Mouse (Mus musculus) hindbrain, embryonic 15.5 days (tissue): Measurements from ENCODE around the gene Anapc11. TPM values are rescaled to one million over a fixed set of nuclear protein-coding genes. Genes with fewer than 3 reads are reported as not detected.
A peak's percentile ranks its signal among the peaks of the same experiment; 100 is the strongest.

Experiments used
- ATAC-seq: fragments of 200-750 bp; cut with Nextera tagmentation; 2 replicates; pipeline ENCODE4 v1.8.0; 2017; ENCODE audit warnings: low read depth, moderate number of reproducible peaks, moderate TSS enrichment; ENCODE audit not compliant: low FRiP score
- H3K27ac ChIP-seq: fragments of 300-500 bp; sonication (generic); replicated peaks from 2 replicates; pipeline ENCODE4 v1.5.1; 2015; ENCODE audit warnings: mild to moderate bottlenecking, inconsistent platforms
- H3K27me3 ChIP-seq: fragments of 300-500 bp; sonication (generic); 2 replicates; pipeline ENCODE4 v1.6.1; 2015; ENCODE audit warnings: control low read depth, inconsistent platforms
- H3K36me3 ChIP-seq: fragments of 300-500 bp; sonication (generic); 2 replicates; pipeline ENCODE4 v1.6.1; 2015; ENCODE audit warnings: control low read depth, inconsistent platforms
- H3K4me1 ChIP-seq: fragments of 300-500 bp; sonication (generic); replicated peaks from 2 replicates; pipeline ENCODE4 v1.6.1; 2015; ENCODE audit warnings: control low read depth, inconsistent platforms
- H3K4me2 ChIP-seq: fragments of 300-500 bp; sonication (generic); 2 replicates; pipeline ENCODE4 v1.6.1; 2015; ENCODE audit warnings: moderate library complexity, mild to moderate bottlenecking, inconsistent platforms
- H3K4me3 ChIP-seq: fragments of 300-500 bp; sonication (generic); 2 replicates; pipeline ENCODE4 v1.5.1; 2015; ENCODE audit warnings: mild to moderate bottlenecking, inconsistent platforms
- H3K9ac ChIP-seq: fragments of 300-500 bp; sonication (generic); 2 replicates; pipeline ENCODE4 v1.6.1; 2015; ENCODE audit warnings: inconsistent platforms
- H3K9me3 ChIP-seq: fragments of 300-500 bp; sonication (generic); 2 replicates; pipeline ENCODE4 v1.6.1; 2016; ENCODE audit warnings: control low read depth, inconsistent platforms
- WGBS: fragments of 180-500 bp; shearing (Covaris S2); methylation state at CpG from one replicate; pipeline ENCODE4 v1.1.7; 2015; 5-methylcytosine and 5-hydroxymethylcytosine counted together
- polyA plus RNA-seq: library from polyadenylated mRNA; unstranded; fragments of >200 nt; fragmentation: Nextera tagmentation; extraction: Ambion mirVana; gene quantifications from 2 replicates; pipeline ENCODE4 v1.2.1, GENCODE M21; 2015

Anapc11 gene
- polyA plus RNA-seq, 1 experiment from 2014 or later = 215 TPM

- Histone ChIP-seq H3K27me3 (no peaks in the 10 kb centered on the region), H3K4me2 (no peak overlapping the region), H3K36me3 (peaks cover 47% of the 10 kb centered on the region), H3K9ac (no peak overlapping the region), H3K9me3 (no peaks in the 10 kb centered on the region), H3K27ac (no peak overlapping the region), H3K4me3 (no peak overlapping the region), H3K4me1 (peaks cover 28% of the 10 kb centered on the region)
- no peak for ATAC-seq
- WGBS = 90% methylated on average over 1 of the region's 1 CpGs
These were observed 14.3 kb upstream of the Anapc11 start for GRCm38 (mm10) chr11:120583937-120584336.

- Histone ChIP-seq H3K9me3 (no peaks in the 10 kb centered on the region), H3K4me1 (no peaks in the 10 kb centered on the region), H3K36me3 (peaks cover 84% of the 10 kb centered on the region), H3K4me3 (no peak overlapping the region), H3K27me3 (no peaks in the 10 kb centered on the region), H3K4me2 (no peak overlapping the region), H3K27ac (no peak overlapping the region), H3K9ac (no peak overlapping the region)
- 95% methylated on average over 6 of the region's 6 CpGs for WGBS
- no peak for ATAC-seq
These were observed 9.7 kb upstream of the Anapc11 start for GRCm38 (mm10) chr11:120588531-120588930.

GRCm38 (mm10) chr11:120597240-120598235, 683 bp upstream of the Anapc11 start:
- H3K27me3 ChIP-seq = no peaks in the 10 kb centered on the region
- H3K9me3 ChIP-seq = no peaks in the 10 kb centered on the region
- H3K4me2 ChIP-seq = peak overlapping the region; percentile 97
- peak; percentile 59; the same call in 1 of the 2 replicates for ATAC-seq
- whole genome bisulfite sequencing = 4% methylated on average over 99 of the region's 99 CpGs
- peaks cover 52% of the 10 kb centered on the region for H3K36me3 ChIP-seq
- peak overlapping the region; percentile 82 for H3K27ac ChIP-seq
- peaks cover 23% of the 10 kb centered on the region for H3K4me1 ChIP-seq
- H3K4me3 ChIP-seq = peak overlapping the region; percentile 86
- peak overlapping the region; percentile 79 for H3K9ac ChIP-seq

- Histone ChIP-seq H3K27me3 (no peaks in the 10 kb centered on the region), H3K36me3 (peaks cover 49% of the 10 kb centered on the region), H3K4me3 (peak overlapping the region; percentile 86), H3K9me3 (no peaks in the 10 kb centered on the region), H3K9ac (peak overlapping the region; percentile 45), H3K4me2 (peak overlapping the region; percentile 97), H3K27ac (peak overlapping the region; percentile 80), H3K4me1 (peaks cover 23% of the 10 kb centered on the region)
- no peak for ATAC-seq
- 46% methylated on average over 17 of the region's 17 CpGs for WGBS
These were observed 849 bp downstream of the Anapc11 start for GRCm38 (mm10) chr11:120598990-120599549.

GRCm38 (mm10) chr11:120600716-120601115, 2.5 kb downstream of the Anapc11 start:
- H3K36me3 ChIP-seq = peaks cover 46% of the 10 kb centered on the region
- ATAC-seq = no peak
- WGBS = 93% methylated on average over 3 of the region's 3 CpGs

GRCm38 (mm10) chr11:120603545-120603944, 5.3 kb downstream of the Anapc11 start:
- ATAC-seq = no peak
- Histone ChIP-seq H3K4me2 (no peak overlapping the region), H3K27me3 (no peaks in the 10 kb centered on the region), H3K27ac (no peak overlapping the region), H3K4me1 (peaks cover 12% of the 10 kb centered on the region), H3K9ac (no peak overlapping the region), H3K4me3 (no peak overlapping the region), H3K9me3 (no peaks in the 10 kb centered on the region), H3K36me3 (peaks cover 37% of the 10 kb centered on the region)
- 87% methylated on average over 2 of the region's 2 CpGs for WGBS

More at GRCm38 (mm10) chr11:120600716-120601115, 2.5 kb downstream of the Anapc11 start:
- Histone ChIP-seq H3K27ac (no peak overlapping the region), H3K27me3 (no peaks in the 10 kb centered on the region), H3K9me3 (no peaks in the 10 kb centered on the region), H3K4me1 (peaks cover 23% of the 10 kb centered on the region), H3K4me2 (no peak overlapping the region), H3K9ac (no peak overlapping the region), H3K4me3 (no peak overlapping the region)

- ATAC-seq = no peak
- no peak overlapping the region for H3K4me2 ChIP-seq
- H3K9ac ChIP-seq = no peak overlapping the region
- WGBS = 91% methylated on average over 7 of the region's 7 CpGs
- no peak overlapping the region for H3K27ac ChIP-seq
- peaks cover 8% of the 10 kb centered on the region for H3K4me1 ChIP-seq
- no peaks in the 10 kb centered on the region; the same call in 1 of the 2 replicates for H3K27me3 ChIP-seq
- no peak overlapping the region for H3K4me3 ChIP-seq
- H3K9me3 ChIP-seq = no peaks in the 10 kb centered on the region
- H3K36me3 ChIP-seq = peaks cover 42% of the 10 kb centered on the region
These were observed 7.4 kb downstream of the Anapc11 start for GRCm38 (mm10) chr11:120605667-120606066.

- H3K36me3 ChIP-seq = peaks cover 46% of the 10 kb centered on the region
- no peak for ATAC-seq
- no peak overlapping the region for H3K27ac ChIP-seq
- H3K27me3 ChIP-seq = no peaks in the 10 kb centered on the region; the same call in 1 of the 2 replicates
- WGBS = 79% methylated on average over 4 of the region's 4 CpGs
- H3K9ac ChIP-seq = no peak overlapping the region
- H3K4me2 ChIP-seq = no peak overlapping the region
- no peak overlapping the region for H3K4me3 ChIP-seq
- H3K9me3 ChIP-seq = no peaks in the 10 kb centered on the region
- peaks cover 8% of the 10 kb centered on the region for H3K4me1 ChIP-seq
These were observed 8.5 kb downstream of the Anapc11 start for GRCm38 (mm10) chr11:120606764-120607163.

- 9% methylated on average over 44 of the region's 45 CpGs for WGBS
- 0 out of 2 replicates have a peak within 1 kb of the TSS, but pooled peaks have one; percentile 12 for H3K9ac ChIP-seq
- no peak within 1 kb of the TSS for H3K27ac ChIP-seq
- H3K4me3 ChIP-seq = peak within 1 kb of the TSS; percentile 11
- H3K27me3 ChIP-seq = no peaks in the 10 kb centered on the region; the same call in 1 of the 2 replicates
- peaks cover 45% of the 10 kb centered on the region for H3K36me3 ChIP-seq
- H3K4me1 ChIP-seq = peaks cover 8% of the 10 kb centered on the region
- H3K9me3 ChIP-seq = no peaks in the 10 kb centered on the region
- peak within 1 kb of the TSS; percentile 47 for H3K4me2 ChIP-seq
- ATAC-seq = no peak
These were observed 10.2 kb downstream of the Anapc11 start, which contains the start of gene Npb for GRCm38 (mm10) chr11:120608241-120609034. TSS of gene Npb (plus strand) at chr11:120608477.

- no peak overlapping the region for H3K27ac ChIP-seq
- peaks cover 8% of the 10 kb centered on the region for H3K4me1 ChIP-seq
- no peaks in the 10 kb centered on the region for H3K9me3 ChIP-seq
- H3K4me2 ChIP-seq = peak overlapping the region; percentile 47; the same call in 1 of the 2 replicates
- H3K9ac ChIP-seq = no peak overlapping the region
- WGBS = 46% methylated on average over 8 of the region's 8 CpGs
- peaks cover 45% of the 10 kb centered on the region for H3K36me3 ChIP-seq
- no peaks in the 10 kb centered on the region; the same call in 1 of the 2 replicates for H3K27me3 ChIP-seq
- no peak overlapping the region for H3K4me3 ChIP-seq
- no peak for ATAC-seq
These were observed 11.0 kb downstream of the Anapc11 start for GRCm38 (mm10) chr11:120609250-120609649.

- Histone ChIP-seq H3K36me3 (peaks cover 35% of the 10 kb centered on the region), H3K27ac (no peak overlapping the region), H3K4me1 (peaks cover 15% of the 10 kb centered on the region), H3K9me3 (no peaks in the 10 kb centered on the region), H3K9ac (no peak overlapping the region), H3K4me3 (no peak overlapping the region), H3K27me3 (no peaks in the 10 kb centered on the region; the same call in 1 of the 2 replicates), H3K4me2 (no peak overlapping the region)
- WGBS = 81% methylated on average over 9 of the region's 9 CpGs
- ATAC-seq = no peak
These were observed 12.3 kb downstream of the Anapc11 start for GRCm38 (mm10) chr11:120610477-120611046.
